Mouse (Mus musculus): ENCODE measurements around the gene Zfp113. TPM values are rescaled to one million over a fixed set of nuclear protein-coding genes. Genes with fewer than 3 reads are reported as not detected.
"Not testable (repeated sequence)": the region's sequence is repeated elsewhere in the genome, so short reads cannot be mapped to it uniquely, and the experiment has no call there.

The Zfp113 gene
- polyA plus RNA-seq, 1 experiment = 3.9 TPM

DNA sequence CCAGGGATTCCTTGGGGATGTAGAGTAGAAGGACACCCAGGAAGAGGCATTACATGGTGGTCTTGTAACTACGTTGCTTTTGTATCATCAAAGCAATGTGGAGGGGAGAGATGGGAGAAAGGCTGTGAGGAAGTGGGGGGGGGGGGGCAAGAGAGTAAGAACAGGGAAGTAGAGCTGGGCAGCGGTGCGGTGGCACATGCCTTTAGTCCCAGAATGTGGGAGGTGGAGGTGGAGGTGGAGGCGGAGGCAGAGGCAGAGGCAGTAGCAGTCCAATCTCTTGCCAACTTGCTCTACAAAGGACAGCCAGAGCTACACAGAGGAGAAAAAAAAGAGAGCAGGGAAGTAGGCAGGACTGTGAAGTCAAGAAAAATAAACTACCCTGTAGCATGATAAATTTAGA, 17.0 kb downstream of the Zfp113 start:
- TF ChIP-seq POLR2A (IDR thresholded peaks at IDR 0.05; ENCODE audit: extremely low read depth, insufficient read depth, low read length) (no peak), CTCF (IDR thresholded peaks at IDR 0.05; ENCODE audit: extremely low read depth, insufficient read depth, low read length) (no peak)
- H3K4me1 ChIP-seq (ENCODE audit: control insufficient read depth, insufficient read depth, low read length) = no peaks in the 10 kb centered on the region

GRCm38 (mm10) chr5:138137935-138138549, 17.5 kb downstream of the Zfp113 start:
- H3K4me3 ChIP-seq (ENCODE audit: insufficient read depth, low read length) = no peak overlapping the region
- H3K27ac ChIP-seq (ENCODE audit: insufficient read depth, low read length) = no peak overlapping the region
- no peaks in the 10 kb centered on the region for H3K4me1 ChIP-seq (ENCODE audit: control insufficient read depth, insufficient read depth, low read length)
- peak; percentile 50 for TF ChIP-seq CTCF (IDR thresholded peaks at IDR 0.05; ENCODE audit: extremely low read depth, insufficient read depth, low read length)
- no peak for TF ChIP-seq POLR2A (IDR thresholded peaks at IDR 0.05; ENCODE audit: extremely low read depth, insufficient read depth, low read length)

More for the DNA sequence above, 17.0 kb downstream of the Zfp113 start:
- H3K27ac ChIP-seq (ENCODE audit: insufficient read depth, low read length) = no peak overlapping the region
- no peak overlapping the region for H3K4me3 ChIP-seq (ENCODE audit: insufficient read depth, low read length)

GRCm38 (mm10) chr5:138137257-138137656, 18.3 kb downstream of the Zfp113 start:
- Histone ChIP-seq H3K4me3 (ENCODE audit: insufficient read depth, low read length) (no peak overlapping the region), H3K27ac (ENCODE audit: insufficient read depth, low read length) (no peak overlapping the region), H3K4me1 (ENCODE audit: control insufficient read depth, insufficient read depth, low read length) (no peaks in the 10 kb centered on the region)
- TF ChIP-seq CTCF (IDR thresholded peaks at IDR 0.05; ENCODE audit: extremely low read depth, insufficient read depth, low read length) (no peak), POLR2A (IDR thresholded peaks at IDR 0.05; ENCODE audit: extremely low read depth, insufficient read depth, low read length) (no peak)

- no peak for TF ChIP-seq POLR2A (IDR thresholded peaks at IDR 0.05; ENCODE audit: extremely low read depth, insufficient read depth, low read length)
- TF ChIP-seq CTCF (IDR thresholded peaks at IDR 0.05; ENCODE audit: extremely low read depth, insufficient read depth, low read length) = no peak
- H3K27ac ChIP-seq (ENCODE audit: insufficient read depth, low read length) = no peak overlapping the region
- no peaks in the 10 kb centered on the region for H3K4me1 ChIP-seq (ENCODE audit: control insufficient read depth, insufficient read depth, low read length)
- no peak overlapping the region for H3K4me3 ChIP-seq (ENCODE audit: insufficient read depth, low read length)
Observed at GRCm38 (mm10) chr5:138132425-138133064, 23.0 kb downstream of the Zfp113 start.

GRCm38 (mm10) chr5:138118041-138118440, 37.5 kb downstream of the Zfp113 start:
- Histone ChIP-seq H3K4me1 (ENCODE audit: control insufficient read depth, insufficient read depth, low read length) (peaks cover 4% of the 10 kb centered on the region), H3K27ac (ENCODE audit: insufficient read depth, low read length) (no peak overlapping the region), H3K4me3 (ENCODE audit: insufficient read depth, low read length) (peak overlapping the region; percentile 59; the same call in 1 of the 2 replicates)
- TF ChIP-seq POLR2A (IDR thresholded peaks at IDR 0.05; ENCODE audit: extremely low read depth, insufficient read depth, low read length) (no peak), CTCF (IDR thresholded peaks at IDR 0.05; ENCODE audit: extremely low read depth, insufficient read depth, low read length) (no peak)

GRCm38 (mm10) chr5:138117199-138118015, 38.1 kb downstream of the Zfp113 start:
- H3K27ac ChIP-seq (ENCODE audit: insufficient read depth, low read length) = peak overlapping the region; percentile 75
- TF ChIP-seq CTCF (IDR thresholded peaks at IDR 0.05; ENCODE audit: extremely low read depth, insufficient read depth, low read length) (no peak), POLR2A (IDR thresholded peaks at IDR 0.05; ENCODE audit: extremely low read depth, insufficient read depth, low read length) (no peak)
- peak overlapping the region; percentile 59 for H3K4me3 ChIP-seq (ENCODE audit: insufficient read depth, low read length)
- peaks cover 4% of the 10 kb centered on the region for H3K4me1 ChIP-seq (ENCODE audit: control insufficient read depth, insufficient read depth, low read length)

- peaks cover 4% of the 10 kb centered on the region for H3K4me1 ChIP-seq (ENCODE audit: control insufficient read depth, insufficient read depth, low read length)
- H3K4me3 ChIP-seq (ENCODE audit: insufficient read depth, low read length) = peak within 1 kb of the TSS; percentile 59
- H3K27ac ChIP-seq (ENCODE audit: insufficient read depth, low read length) = peak within 1 kb of the TSS; percentile 86
- TF ChIP-seq POLR2A (IDR thresholded peaks at IDR 0.05; ENCODE audit: extremely low read depth, insufficient read depth, low read length) (peak; percentile 93), CTCF (IDR thresholded peaks at IDR 0.05; ENCODE audit: extremely low read depth, insufficient read depth, low read length) (no peak)
Observed at GRCm38 (mm10) chr5:138116255-138117198, 39.0 kb downstream of the Zfp113 start, which contains the start of gene Zscan21. Gene Zscan21, plus strand, starts transcription at chr5:138116903.

DNA sequence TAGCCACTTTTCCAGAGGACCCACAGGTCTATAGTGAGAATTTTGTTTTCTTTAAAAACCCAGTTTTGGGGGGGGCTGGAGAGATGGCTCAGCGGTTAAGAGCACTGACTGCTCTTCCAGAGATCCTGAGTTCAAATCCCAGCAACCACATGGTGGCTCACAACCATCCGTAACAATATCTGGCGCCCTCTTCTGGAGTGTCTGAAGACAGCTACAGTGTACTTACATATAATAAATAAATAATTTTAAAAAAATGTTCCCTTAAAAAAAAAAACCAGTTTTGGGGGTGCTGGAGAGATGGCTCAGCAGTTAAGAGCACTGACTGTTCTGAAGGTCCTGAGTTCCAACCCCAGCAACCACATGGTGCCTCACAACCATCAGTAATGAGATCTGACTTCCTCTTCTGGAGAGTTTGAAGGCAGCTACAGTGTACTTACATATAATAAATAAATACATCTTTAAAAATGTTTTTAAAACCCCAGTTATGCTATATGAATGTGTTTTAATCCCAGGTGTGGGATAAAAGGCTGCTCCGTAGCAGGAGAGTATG, 45.6 kb downstream of the Zfp113 start:
- H3K27ac ChIP-seq (ENCODE audit: insufficient read depth, low read length); H3K4me1 ChIP-seq (ENCODE audit: control insufficient read depth, insufficient read depth, low read length); H3K4me3 ChIP-seq (ENCODE audit: insufficient read depth, low read length): not testable (repeated sequence)

DNA sequence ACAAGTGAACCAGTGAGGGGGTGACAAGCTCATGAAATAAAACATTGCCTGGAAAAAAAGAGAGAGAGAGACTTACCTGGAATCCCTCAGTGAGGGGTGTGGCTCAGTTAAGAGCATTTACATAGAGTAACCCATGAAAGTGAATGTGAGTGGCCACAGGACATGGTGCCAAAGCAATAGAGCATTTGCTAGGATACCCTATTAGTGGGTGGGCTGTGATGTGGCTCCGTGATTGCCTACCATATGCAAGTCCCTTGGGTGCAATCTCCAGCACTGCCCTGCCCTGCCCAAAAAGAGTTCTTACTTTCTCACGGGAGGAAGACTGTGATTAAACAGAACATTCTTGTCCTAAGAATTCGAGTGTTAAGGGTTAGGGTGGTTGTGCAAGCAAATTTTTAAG, 48.4 kb downstream of the Zfp113 start:
- TF ChIP-seq POLR2A (IDR thresholded peaks at IDR 0.05; ENCODE audit: extremely low read depth, insufficient read depth, low read length) (no peak), CTCF (IDR thresholded peaks at IDR 0.05; ENCODE audit: extremely low read depth, insufficient read depth, low read length) (no peak)
- Histone ChIP-seq H3K27ac (ENCODE audit: insufficient read depth, low read length) (no peak overlapping the region), H3K4me3 (ENCODE audit: insufficient read depth, low read length) (no peak overlapping the region), H3K4me1 (ENCODE audit: control insufficient read depth, insufficient read depth, low read length) (no peaks in the 10 kb centered on the region)
